9 mouse cellular contexts compared by ENCODE assay signal in the genomic region with DNA sequence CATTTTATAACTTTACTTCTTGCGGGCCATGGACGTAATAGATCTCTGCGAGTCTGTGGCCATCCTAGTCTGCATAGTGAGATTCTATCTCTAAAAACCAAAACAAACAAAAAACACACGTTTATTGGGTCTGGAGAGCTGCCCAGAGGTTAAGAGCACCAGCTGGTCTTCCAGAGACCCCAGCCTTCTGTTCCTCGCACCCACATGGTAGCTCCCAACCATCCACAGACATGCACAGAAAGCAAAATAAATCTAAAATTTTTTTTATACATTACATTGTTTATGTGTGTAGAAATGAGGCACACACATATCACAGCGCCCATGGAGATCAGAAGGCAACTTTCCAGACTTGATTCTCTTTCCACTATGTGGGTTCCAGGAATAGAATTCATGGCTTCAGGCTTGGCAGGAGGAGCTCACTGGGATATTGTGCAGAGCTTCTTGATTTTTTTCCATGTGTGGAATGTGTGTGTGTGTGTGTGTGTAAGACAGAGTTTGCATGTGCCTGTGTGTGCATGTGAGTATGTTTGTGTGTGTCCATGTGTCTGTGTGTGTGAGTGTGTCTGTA. TPM values are rescaled to one million over a fixed set of nuclear protein-coding genes. Genes with fewer than 3 reads are reported as not detected.
DNase-seq lines count a peak whose midpoint lies in the region; ATAC-seq and TF ChIP-seq lines count a peak whose summit lies in the region.
"Had no signal": no experiment of that assay in that cellular context is flagged by ENCODE, and none has a peak within 500 bp of the region (broad histone marks: within the 10 kb centered on the region; RNA-seq: fewer than 3 reads in every experiment).

No protein-coding gene starts in this region.

- DNase-seq in kidney, adult 2 months, result no peak
- no peak for DNase-seq in kidney, postnatal 10 days
- no peak for DNase-seq in intestine, embryonic 14.5 days (ENCODE audit: low spot score)
- no peak for DNase-seq in midbrain, postnatal 0 days (ENCODE audit: low spot score)
- DNase-seq in adrenal gland, adult 2 months, result no peak
- no peak for DNase-seq in layer of hippocampus, adult 9-10 months (ENCODE audit: low spot score)
- no peak for DNase-seq in left cerebral cortex, postnatal 10 days (ENCODE audit: extremely low spot score in 1 of 2, low spot score in 2 of 2)

- WGBS in kidney, adult 2 months, result 63% methylated on average over 6 of the region's 6 CpGs
- WGBS in embryonic facial prominence, embryonic 12.5 days, result 58% methylated on average over 6 of the region's 6 CpGs
- 49% methylated on average over 6 of the region's 6 CpGs for WGBS in intestine, embryonic 14.5 days
- WGBS in midbrain, postnatal 0 days, result 62% methylated on average over 6 of the region's 6 CpGs

- peaks cover 5% of the 10 kb centered on the region; the same call in 1 of the 2 replicates for H3K4me1 ChIP-seq in kidney, adult 2 months (ENCODE audit: control insufficient read depth, insufficient read depth, low read length)
- H3K4me1 ChIP-seq in embryonic facial prominence, embryonic 12.5 days, result peaks cover 23% of the 10 kb centered on the region
- peaks cover 20% of the 10 kb centered on the region for H3K4me1 ChIP-seq in intestine, embryonic 14.5 days (replicated peaks; ENCODE audit: control insufficient read depth, insufficient read depth, low read length)
- H3K4me1 ChIP-seq in midbrain, postnatal 0 days (ENCODE audit: insufficient read depth, low read length), result peaks cover 13% of the 10 kb centered on the region; the same call in 1 of the 2 replicates

- H3K27me3 ChIP-seq in kidney, adult 2 months (replicated peaks; ENCODE audit: control insufficient read depth, insufficient read depth, low read length), result no peaks in the 10 kb centered on the region
- H3K27me3 ChIP-seq in embryonic facial prominence, embryonic 12.5 days, result peaks cover 56% of the 10 kb centered on the region
- H3K27me3 ChIP-seq in intestine, embryonic 14.5 days (replicated peaks; ENCODE audit: control insufficient read depth, insufficient read depth, low read length), result peaks cover 22% of the 10 kb centered on the region
- no peaks in the 10 kb centered on the region for H3K27me3 ChIP-seq in midbrain, postnatal 0 days (ENCODE audit: insufficient read depth, low read length)

- H3K9me3 ChIP-seq in embryonic facial prominence, embryonic 12.5 days, result no peaks in the 10 kb centered on the region
- no peaks in the 10 kb centered on the region for H3K9me3 ChIP-seq in intestine, embryonic 14.5 days (ENCODE audit: control insufficient read depth, low read length)
- no peaks in the 10 kb centered on the region for H3K9me3 ChIP-seq in midbrain, postnatal 0 days (ENCODE audit: low read length)

- H3K27ac ChIP-seq in kidney, adult 2 months (ENCODE audit: insufficient read depth, low read depth, low read length), result peak overlapping the region; percentile 48; the same call in 1 of the 2 replicates
- no peak overlapping the region for H3K27ac ChIP-seq in embryonic facial prominence, embryonic 12.5 days
- no peak overlapping the region for H3K27ac ChIP-seq in intestine, embryonic 14.5 days (ENCODE audit: low read depth)
- H3K27ac ChIP-seq in midbrain, postnatal 0 days (ENCODE audit: low read depth, low read length), result peak overlapping the region; percentile 75; the same call in 1 of the 2 replicates

- no peaks in the 10 kb centered on the region for H3K36me3 ChIP-seq in kidney, adult 2 months (ENCODE audit: control insufficient read depth, insufficient read depth, low read length)
- no peaks in the 10 kb centered on the region for H3K36me3 ChIP-seq in embryonic facial prominence, embryonic 12.5 days
- H3K36me3 ChIP-seq in intestine, embryonic 14.5 days (ENCODE audit: control insufficient read depth, insufficient read depth, low read length), result no peaks in the 10 kb centered on the region
- H3K36me3 ChIP-seq in midbrain, postnatal 0 days (ENCODE audit: insufficient read depth, low read length), result no peaks in the 10 kb centered on the region

- peak overlapping the region; percentile 41; the same call in 1 of the 2 replicates for H3K9ac ChIP-seq in embryonic facial prominence, embryonic 12.5 days
- H3K9ac ChIP-seq in intestine, embryonic 14.5 days (ENCODE audit: low read length), result peak overlapping the region; percentile 6; the same call in 1 of the 2 replicates
- peak overlapping the region; percentile 79; the same call in 1 of the 2 replicates for H3K9ac ChIP-seq in midbrain, postnatal 0 days (replicated peaks; ENCODE audit: low read length, poor library complexity, severe bottlenecking)

- intact Hi-C loops in left cerebral cortex, postnatal 10 days (cut with DNase I), result no loop called here

- peak overlapping the region; percentile 85 for H3K4me2 ChIP-seq in embryonic facial prominence, embryonic 12.5 days (replicated peaks)
- H3K4me2 ChIP-seq in intestine, embryonic 14.5 days (ENCODE audit: low read length), result peak overlapping the region; percentile 98
- H3K4me2 ChIP-seq in midbrain, postnatal 0 days (ENCODE audit: low read depth, low read length, poor library complexity, severe bottlenecking), result peak overlapping the region; percentile 67

- no peak for TF ChIP-seq POLR2A in kidney, adult 2 months (IDR thresholded peaks at IDR 0.05; ENCODE audit: low read depth, low read length)

- ATAC-seq in embryonic facial prominence, embryonic 12.5 days (ENCODE audit: insufficient number of reproducible peaks, insufficient read depth, low FRiP score, low TSS enrichment), result no peak
- no peak for ATAC-seq in intestine, embryonic 14.5 days (replicated peaks; ENCODE audit: low FRiP score, low TSS enrichment, low read depth)
- ATAC-seq in midbrain, postnatal 0 days (ENCODE audit: low FRiP score), result no peak

- H3K4me3 ChIP-seq in kidney, adult 2 months (ENCODE audit: insufficient read depth, low read depth, low read length), result no peak overlapping the region
- H3K4me3 ChIP-seq in embryonic facial prominence, embryonic 12.5 days, result peak overlapping the region; percentile 39; the same call in 1 of the 2 replicates
- 0 out of 2 replicates have a peak overlapping the region, but pooled peaks have one; percentile 46 for H3K4me3 ChIP-seq in intestine, embryonic 14.5 days (ENCODE audit: low read depth, low read length)
- peak overlapping the region; percentile 73 for H3K4me3 ChIP-seq in midbrain, postnatal 0 days (ENCODE audit: low read depth, low read length)

- TF ChIP-seq CTCF in kidney, adult 2 months (conservative IDR thresholded peaks at IDR 0.05; ENCODE audit: insufficient read depth, insufficient read length, low read depth, low read length), result no peak
- no peak for TF ChIP-seq CTCF in midbrain, postnatal 0 days (IDR thresholded peaks at IDR 0.05)

RNA-seq across cellular contexts. Expression of gene Unc13a, which starts 0.7 kb away (rescaled TPM):
- polyA plus RNA-seq in kidney, adult 2 months (2012; rRNA removed), result 1.3 and 2.1 TPM in 2 replicates
- 1.9 and 2.8 TPM in 2 replicates for polyA plus RNA-seq in embryonic facial prominence, embryonic 12.5 days (2016; fragmentation: Nextera tagmentation; extraction: Ambion mirVana)
- polyA plus RNA-seq in intestine, embryonic 14.5 days (2014; fragmentation: Nextera tagmentation; extraction: Ambion mirVana), result 1.6 and 2.4 TPM in 2 replicates
- 69.0 and 70.8 TPM in 2 replicates for total RNA-seq in midbrain, postnatal 0 days (2014; rRNA removed)
- 14.5 and 16.2 TPM in 2 replicates for polyA plus RNA-seq in midbrain, postnatal 0 days (2015; fragmentation: Nextera tagmentation; extraction: Ambion mirVana)
- 10 to 100 TPM in 1 of 2 experiments, 1 to 10 TPM in 1; 6.0 to 10.5 TPM for total RNA-seq in adrenal gland, adult 2 months (2021)
- 4.4 and 6.3 TPM in 2 replicates for polyA plus RNA-seq in adrenal gland, adult 2 months (2012; rRNA removed)
- total RNA-seq in left cerebral cortex, postnatal 10 days (2021), result 100 to 1,000 TPM; 279 to 290 TPM

RNA-seq across cellular contexts. Expression of gene Jak3, which starts 3.8 kb away (rescaled TPM):
- polyA plus RNA-seq in kidney, adult 2 months (2012; rRNA removed), result 15.1 and 16.5 TPM in 2 replicates
- polyA plus RNA-seq in embryonic facial prominence, embryonic 12.5 days (2016; fragmentation: Nextera tagmentation; extraction: Ambion mirVana), result 3.4 and 4.5 TPM in 2 replicates
- 4.1 and 4.5 TPM in 2 replicates for polyA plus RNA-seq in intestine, embryonic 14.5 days (2014; fragmentation: Nextera tagmentation; extraction: Ambion mirVana)
- 9.0 and 12.3 TPM in 2 replicates for total RNA-seq in midbrain, postnatal 0 days (2014; rRNA removed)
- polyA plus RNA-seq in midbrain, postnatal 0 days (2015; fragmentation: Nextera tagmentation; extraction: Ambion mirVana), result 6.4 and 7.1 TPM in 2 replicates
- total RNA-seq in adrenal gland, adult 2 months (2021), result 10 to 100 TPM in 1 of 2 experiments, 1 to 10 TPM in 1; 9.4 to 19.0 TPM
- polyA plus RNA-seq in adrenal gland, adult 2 months (2012; rRNA removed), result 32.3 and 44.2 TPM in 2 replicates
- 1 to 10 TPM; 6.1 to 6.6 TPM for total RNA-seq in left cerebral cortex, postnatal 10 days (2021)

RNA-seq across cellular contexts. Expression of gene Insl3, which starts 16.8 kb away (rescaled TPM):
- 14.5 and 17.8 TPM in 2 replicates for polyA plus RNA-seq in kidney, adult 2 months (2012; rRNA removed)
- polyA plus RNA-seq in embryonic facial prominence, embryonic 12.5 days (2016; fragmentation: Nextera tagmentation; extraction: Ambion mirVana), result 0.39 and 0.50 TPM in 2 replicates
- polyA plus RNA-seq in intestine, embryonic 14.5 days (2014; fragmentation: Nextera tagmentation; extraction: Ambion mirVana), result 0.98 and 1.4 TPM in 2 replicates
- not detected in 2 replicates for total RNA-seq in midbrain, postnatal 0 days (2014; rRNA removed)
- polyA plus RNA-seq in midbrain, postnatal 0 days (2015; fragmentation: Nextera tagmentation; extraction: Ambion mirVana), result 1.2 and 2.1 TPM in 2 replicates
- total RNA-seq in adrenal gland, adult 2 months (2021), result 1 to 10 TPM; 7.1 to 7.5 TPM
- polyA plus RNA-seq in adrenal gland, adult 2 months (2012; rRNA removed), result 39.2 and 39.3 TPM in 2 replicates
- total RNA-seq in left cerebral cortex, postnatal 10 days (2021), result 1 to 10 TPM; 1.2 to 2.0 TPM
- polyA plus RNA-seq: embryonic facial prominence, embryonic 11.5 days had no signal

RNA-seq across cellular contexts. Expression of gene B3gnt3, which starts 29.3 kb away (rescaled TPM):
- polyA plus RNA-seq in kidney, adult 2 months (2012; rRNA removed), result 5.5 and 5.9 TPM in 2 replicates
- 0.64 and 0.67 TPM in 2 replicates for polyA plus RNA-seq in embryonic facial prominence, embryonic 12.5 days (2016; fragmentation: Nextera tagmentation; extraction: Ambion mirVana)
- 6.9 and 8.4 TPM in 2 replicates for polyA plus RNA-seq in intestine, embryonic 14.5 days (2014; fragmentation: Nextera tagmentation; extraction: Ambion mirVana)
- total RNA-seq in midbrain, postnatal 0 days (2014; rRNA removed), result 0.24 and 1.6 TPM in 2 replicates
- 0.31 and 0.50 TPM in 2 replicates for polyA plus RNA-seq in midbrain, postnatal 0 days (2015; fragmentation: Nextera tagmentation; extraction: Ambion mirVana)
- total RNA-seq in adrenal gland, adult 2 months (2021), result 1 to 10 TPM; 4.4 to 5.7 TPM
- polyA plus RNA-seq in adrenal gland, adult 2 months (2012; rRNA removed), result 14.4 and 17.5 TPM in 2 replicates
- total RNA-seq in left cerebral cortex, postnatal 10 days (2021), result under 1 TPM; 0.26 to 0.41 TPM

RNA-seq across cellular contexts. Expression of gene Fcho1, which starts 53.3 kb away (rescaled TPM):
- polyA plus RNA-seq in kidney, adult 2 months (2012; rRNA removed), result 4.2 and 9.5 TPM in 2 replicates
- polyA plus RNA-seq in embryonic facial prominence, embryonic 12.5 days (2016; fragmentation: Nextera tagmentation; extraction: Ambion mirVana), result 7.4 and 8.3 TPM in 2 replicates
- polyA plus RNA-seq in intestine, embryonic 14.5 days (2014; fragmentation: Nextera tagmentation; extraction: Ambion mirVana), result 5.8 and 6.9 TPM in 2 replicates
- total RNA-seq in midbrain, postnatal 0 days (2014; rRNA removed), result 109 and 114 TPM in 2 replicates
- 88.4 and 89.5 TPM in 2 replicates for polyA plus RNA-seq in midbrain, postnatal 0 days (2015; fragmentation: Nextera tagmentation; extraction: Ambion mirVana)
- 1 to 10 TPM; 1.8 to 2.7 TPM for total RNA-seq in adrenal gland, adult 2 months (2021)
- 8.2 and 10.6 TPM in 2 replicates for polyA plus RNA-seq in adrenal gland, adult 2 months (2012; rRNA removed)
- total RNA-seq in left cerebral cortex, postnatal 10 days (2021), result 100 to 1,000 TPM; 139 to 143 TPM

Comparison
In these comparisons a context has a peak if more than half of its experiments do, and no peak if none do; other contexts are left out.
1. H3K27ac ChIP-seq: peak in kidney, adult 2 months (single experiment) and midbrain, postnatal 0 days (single experiment); none in embryonic facial prominence, embryonic 12.5 days (single experiment) and intestine, embryonic 14.5 days (single experiment).
2. H3K9ac ChIP-seq: peak in every context shown above with its lines; median percentile 79 in midbrain, postnatal 0 days; 41 in embryonic facial prominence, embryonic 12.5 days; 6 in intestine, embryonic 14.5 days.
3. Peak in every context shown above with its lines, with median percentiles within 50 percentile points of each other: H3K4me2 ChIP-seq.